Mouse (Mus musculus) thymus, adult 2 months (tissue): ENCODE measurements around the gene Slc6a6.

Experiments used
- CTCF ChIP-seq: fragments of 200-500 bp; IDR thresholded peaks from 2 replicates; pipeline ENCODE4 v1.5.1; 2012; ENCODE audit warnings: mild to moderate bottlenecking, control low read depth, low read length, moderate library complexity, borderline replicate concordance; ENCODE audit not compliant: control insufficient read depth, poor library complexity, insufficient read depth; ENCODE audit errors: extremely low read depth
- POLR2A ChIP-seq: fragments of 200-500 bp; IDR thresholded peaks from 2 replicates; pipeline ENCODE4 v1.6.1; 2012; ENCODE audit warnings: mild to moderate bottlenecking, low read length, control low read depth, moderate library complexity; ENCODE audit not compliant: control insufficient read depth, poor library complexity, insufficient read depth; ENCODE audit errors: extremely low read depth

- TF ChIP-seq CTCF (no peak), POLR2A (no peak)
These were observed 4.2 kb downstream of the Slc6a6 start for GRCm38 (mm10) chr6:91688021-91688420.
